Mouse (Mus musculus) kidney, adult 2 months (tissue): ENCODE measurements at regions not wholly inside any gene's neighbourhood (a gene's known extent, or its start where the extent isn't known, plus 50 kb on each side); places are given as distances from the start of the nearest gene placed in this dataset.

Source experiments
- CTCF ChIP-seq: fragments of 200-500 bp; conservative IDR thresholded peaks from 2 replicates; pipeline ENCODE4 v1.5.1; 2011; ENCODE audit warnings: low read depth, mild to moderate bottlenecking, control low read depth, low read length, moderate library complexity, mixed read lengths; ENCODE audit not compliant: insufficient read depth, insufficient read length
- POLR2A ChIP-seq: fragments of 200-500 bp; IDR thresholded peaks from one replicate; pipeline ENCODE4 v1.6.1; 2011; ENCODE audit warnings: low read depth, low read length, control low read depth

GRCm38 (mm10) chr1:194424201-194424600 lies 193.8 kb upstream of the Plxna2 start:
- no peak for TF ChIP-seq POLR2A
- no peak for TF ChIP-seq CTCF
